In the genomic region with DNA sequence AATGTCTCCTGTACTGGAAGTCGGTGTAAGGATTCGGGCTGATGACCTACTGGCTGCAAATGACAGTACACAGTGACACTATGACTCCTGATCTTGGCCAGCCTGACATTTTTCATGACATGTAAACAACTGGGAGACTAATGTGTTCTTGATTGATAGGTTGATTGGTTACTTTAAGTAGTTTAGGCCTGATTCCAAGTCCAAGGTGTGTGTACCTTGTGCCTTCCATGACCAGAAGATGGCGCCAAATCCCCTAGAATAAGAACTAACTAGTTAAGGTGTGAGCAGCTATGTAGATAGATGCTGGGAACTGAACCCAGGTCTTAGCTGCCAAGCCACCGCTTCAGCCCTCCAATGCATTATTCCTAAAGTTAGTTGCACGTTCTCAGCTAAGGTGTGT, we compare ENCODE assay signal across 8 mouse cellular contexts. TPM values are rescaled to one million over a fixed set of nuclear protein-coding genes. Genes with fewer than 3 reads are reported as not detected.
DNase-seq lines count a peak whose midpoint lies in the region; ATAC-seq and TF ChIP-seq lines count a peak whose summit lies in the region.
"Had no signal": no experiment of that assay in that cellular context is flagged by ENCODE, and none has a peak within 500 bp of the region (broad histone marks: within the 10 kb centered on the region; RNA-seq: fewer than 3 reads in every experiment).

No protein-coding gene starts in this region.

- no peak overlapping the region for H3K4me3 ChIP-seq in kidney, adult 2 months (ENCODE audit: insufficient read depth, low read depth, low read length)

- H3K27ac ChIP-seq in kidney, adult 2 months (ENCODE audit: insufficient read depth, low read depth, low read length) = no peak overlapping the region

- WGBS in kidney, adult 2 months = 81% methylated on average over 5 of the region's 5 CpGs

- no peaks in the 10 kb centered on the region; the same call in 1 of the 2 replicates for H3K36me3 ChIP-seq in kidney, adult 2 months (ENCODE audit: control insufficient read depth, insufficient read depth, low read length)

- DNase-seq in left cerebral cortex, postnatal 4 days = peak; percentile 25
- no peak for DNase-seq in left cerebral cortex, adult 8-10 months (ENCODE audit: low spot score in 2 of 2)
- DNase-seq in NIH3T3 (ENCODE audit: low read depth) = peak; percentile 67
- peak; percentile 36 for DNase-seq in cerebellum, adult 8-10 months
- DNase-seq in kidney, adult 2 months = peak; percentile 69
- peak; percentile 75 for DNase-seq in thymus, postnatal 0 days (ENCODE audit: low spot score)

- ATAC-seq in megakaryocyte progenitor cell, adult 5-6 weeks (replicated peaks; ENCODE audit: poor library complexity) = peak; percentile 67

- peak; percentile 53 for TF ChIP-seq CTCF in kidney, adult 2 months (conservative IDR thresholded peaks at IDR 0.05; ENCODE audit: insufficient read depth, insufficient read length, low read depth, low read length)

- peaks cover 3% of the 10 kb centered on the region; the same call in 1 of the 2 replicates for H3K4me1 ChIP-seq in kidney, adult 2 months (ENCODE audit: control insufficient read depth, insufficient read depth, low read length)

- no peak for TF ChIP-seq POLR2A in kidney, adult 2 months (IDR thresholded peaks at IDR 0.05; ENCODE audit: low read depth, low read length)

- no peaks in the 10 kb centered on the region for H3K27me3 ChIP-seq in kidney, adult 2 months (replicated peaks; ENCODE audit: control insufficient read depth, insufficient read depth, low read length)

- intact Hi-C loops in left cerebral cortex, postnatal 4 days (cut with DNase I) = loop anchor here (5.0 kb wide), 1 partner anchor 267 kb away; the partner anchor contains the start of gene Znhit3

RNA-seq across cellular contexts. Expression of gene 1700125H20Rik, which starts 13.9 kb away (rescaled TPM):
- total RNA-seq in left cerebral cortex, postnatal 4 days (2021) = under 1 TPM in 1 of 2 experiments, not detected in 1; 0.80 TPM
- not detected for total RNA-seq in left cerebral cortex, adult 8-10 months (2022)
- polyA plus RNA-seq in kidney, adult 2 months (2012; rRNA removed) = not detected in 2 replicates
- total RNA-seq in megakaryocyte progenitor cell, adult 5-6 weeks (2015) = not detected in 2 replicates
- total RNA-seq in megakaryocyte progenitor cell, adult 5-6 weeks (2017) = not detected in 2 replicates
- polyA plus RNA-seq in thymus, postnatal 0 days (2015; fragmentation: Nextera tagmentation; extraction: Ambion mirVana) = 0.26 and 0.49 TPM in 2 replicates
- total RNA-seq: hematopoietic stem cell, adult 5-6 weeks had no signal

RNA-seq across cellular contexts. Expression of gene Usp32, which starts 44.1 kb away (rescaled TPM):
- 10 to 100 TPM; 75.1 to 80.3 TPM for total RNA-seq in left cerebral cortex, postnatal 4 days (2021)
- total RNA-seq in left cerebral cortex, adult 8-10 months (2022) = 100 to 1,000 TPM in 3 of 4 experiments, 10 to 100 TPM in 1; 96.5 to 119 (median 109) TPM
- polyA plus RNA-seq in kidney, adult 2 months (2012; rRNA removed) = 8.0 and 9.6 TPM in 2 replicates
- 12.6 and 14.6 TPM in 2 replicates for total RNA-seq in megakaryocyte progenitor cell, adult 5-6 weeks (2015)
- 11.1 and 23.8 TPM in 2 replicates for total RNA-seq in megakaryocyte progenitor cell, adult 5-6 weeks (2017)
- 2.5 and 3.5 TPM in 2 replicates for polyA plus RNA-seq in thymus, postnatal 0 days (2015; fragmentation: Nextera tagmentation; extraction: Ambion mirVana)

RNA-seq across cellular contexts. Expression of gene Appbp2, which starts 50.8 kb away (rescaled TPM):
- total RNA-seq in left cerebral cortex, postnatal 4 days (2021) = 10 to 100 TPM; 63.7 to 66.3 TPM
- 10 to 100 TPM; 52.0 to 57.5 (median 56.0) TPM for total RNA-seq in left cerebral cortex, adult 8-10 months (2022)
- 10.5 and 11.5 TPM in 2 replicates for polyA plus RNA-seq in kidney, adult 2 months (2012; rRNA removed)
- 33.2 and 34.1 TPM in 2 replicates for total RNA-seq in megakaryocyte progenitor cell, adult 5-6 weeks (2015)
- total RNA-seq in megakaryocyte progenitor cell, adult 5-6 weeks (2017) = 21.3 and 26.2 TPM in 2 replicates
- polyA plus RNA-seq in thymus, postnatal 0 days (2015; fragmentation: Nextera tagmentation; extraction: Ambion mirVana) = 27.7 and 33.3 TPM in 2 replicates

Comparison
In these comparisons a context has a peak if more than half of its experiments do, and no peak if none do; other contexts are left out.
1. DNase-seq: peak in left cerebral cortex, postnatal 4 days (single experiment), NIH3T3 (single experiment), cerebellum, adult 8-10 months (single experiment), kidney, adult 2 months (single experiment) and thymus, postnatal 0 days (single experiment); none in left cerebral cortex, adult 8-10 months (0 of 2).